ENCODE assay signal across 8 mouse cellular contexts in the genomic region with DNA sequence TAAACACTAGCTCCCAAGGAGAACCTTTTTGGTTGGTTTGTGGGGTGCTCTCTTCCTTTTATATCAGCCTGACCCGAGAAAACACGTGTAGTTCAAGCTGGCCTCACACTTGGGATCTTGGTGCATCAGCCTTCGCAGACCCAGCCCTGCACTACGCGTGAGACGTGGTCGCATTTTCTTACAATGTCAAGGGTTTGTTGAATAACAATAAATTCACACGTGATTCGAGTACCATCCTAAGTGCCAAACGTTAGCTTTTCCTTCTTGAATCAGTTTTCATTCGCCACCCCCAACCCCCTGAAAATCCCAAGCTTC. TPM values are rescaled to one million over a fixed set of nuclear protein-coding genes. Genes with fewer than 3 reads are reported as not detected.
DNase-seq lines count a peak whose midpoint lies in the region; ATAC-seq and TF ChIP-seq lines count a peak whose summit lies in the region.

No protein-coding gene starts in this region.

- H3K27ac ChIP-seq in heart, embryonic 12.5 days (ENCODE audit: poor library complexity, severe bottlenecking): peak overlapping the region; percentile 88
- peak overlapping the region; percentile 59; the same call in 1 of the 2 replicates for H3K27ac ChIP-seq in ES-E14 (ENCODE audit: insufficient read depth, low read depth, low read length, poor library complexity, severe bottlenecking)
- peak overlapping the region; percentile 94 for H3K27ac ChIP-seq in forebrain, embryonic 15.5 days (replicated peaks)

- DNase-seq in heart, postnatal 14 days: no peak
- no peak for DNase-seq in ES-E14 (ENCODE audit: low read depth, low spot score)
- peak; percentile 22 for DNase-seq in lung, postnatal 36 days
- no peak for DNase-seq in right cerebral cortex, postnatal 10 days (ENCODE audit: low spot score in 2 of 2)
- no peak for DNase-seq in cerebellum, postnatal 36 days
- DNase-seq in spleen, postnatal 14 days (ENCODE audit: low spot score in 2 of 2): no peak

- H3K4me1 ChIP-seq in heart, embryonic 12.5 days (replicated peaks): peaks cover 43% of the 10 kb centered on the region
- H3K4me1 ChIP-seq in ES-E14 (ENCODE audit: control insufficient read depth in 2 of 2, insufficient read depth in 2 of 2, low read length in 2 of 2, poor library complexity in 1 of 2): peaks cover 0 to 11% of the 10 kb centered on the region in 2 experiments; a peak in 2 of 4 replicates
- peaks cover 45% of the 10 kb centered on the region for H3K4me1 ChIP-seq in forebrain, embryonic 15.5 days

- H3K4me2 ChIP-seq in heart, embryonic 12.5 days: peak overlapping the region; percentile 89
- H3K4me2 ChIP-seq in forebrain, embryonic 15.5 days (replicated peaks): peak overlapping the region; percentile 89

- intact Hi-C loops in heart, postnatal 14 days (cut with DNase I): loop anchor here (5.0 kb wide), 1 partner anchor 67 kb away; no protein-coding TSS in a partner anchor

- peaks cover 31% of the 10 kb centered on the region for H3K36me3 ChIP-seq in heart, embryonic 12.5 days
- H3K36me3 ChIP-seq in ES-E14 (ENCODE audit: control insufficient read depth, insufficient read depth, low read length, poor library complexity, severe bottlenecking): peaks cover 26% of the 10 kb centered on the region
- peaks cover 21% of the 10 kb centered on the region for H3K36me3 ChIP-seq in forebrain, embryonic 15.5 days

- in situ Hi-C loops in ES-E14 (cut with MboI; ENCODE audit: low sequenced_read_pairs in 2 of 2, unreplicated experiment in 2 of 2): no loop called here

- no peaks in the 10 kb centered on the region for H3K9me3 ChIP-seq in heart, embryonic 12.5 days (replicated peaks)
- no peaks in the 10 kb centered on the region for H3K9me3 ChIP-seq in ES-E14 (ENCODE audit: control insufficient read depth, insufficient read depth, low read depth, low read length)
- H3K9me3 ChIP-seq in forebrain, embryonic 15.5 days: no peaks in the 10 kb centered on the region

- H3K4me3 ChIP-seq in heart, embryonic 12.5 days: peak overlapping the region; percentile 88
- peak overlapping the region; percentile 78 to 92 for H3K4me3 ChIP-seq in ES-E14 (ENCODE audit: insufficient read depth in 1 of 2, low read depth in 1 of 2, low read length in 2 of 2, poor library complexity in 1 of 2, severe bottlenecking in 1 of 2)
- H3K4me3 ChIP-seq in forebrain, embryonic 15.5 days: peak overlapping the region; percentile 98

- peak overlapping the region; percentile 89 for H3K9ac ChIP-seq in heart, embryonic 12.5 days
- H3K9ac ChIP-seq in ES-E14 (ENCODE audit: insufficient read depth, low read depth, low read length, poor library complexity, severe bottlenecking): peak overlapping the region; percentile 94
- peak overlapping the region; percentile 93 for H3K9ac ChIP-seq in forebrain, embryonic 15.5 days (replicated peaks)

- no peaks in the 10 kb centered on the region for H3K27me3 ChIP-seq in heart, embryonic 12.5 days (replicated peaks)
- no peaks in the 10 kb centered on the region for H3K27me3 ChIP-seq in forebrain, embryonic 15.5 days

- WGBS in heart, embryonic 12.5 days: 5% methylated on average over 11 of the region's 11 CpGs
- 3% methylated on average over 11 of the region's 11 CpGs for WGBS in forebrain, embryonic 15.5 days

- ATAC-seq in heart, embryonic 12.5 days (ENCODE audit: insufficient number of reproducible peaks, low FRiP score): no peak
- ATAC-seq in forebrain, embryonic 15.5 days (replicated peaks): peak; percentile 5; the same call in 1 of the 2 replicates

TF ChIP-seq in ES-E14, 5 proteins besides CTCF, POLR2A, EP300 and RAD21:
- TF ChIP-seq CHD2 (IDR thresholded peaks at IDR 0.05; ENCODE audit: low read depth, low read length) (no peak), ZC3H11A (IDR thresholded peaks at IDR 0.05; ENCODE audit: borderline replicate concordance, low read depth, low read length) (no peak), HCFC1 (IDR thresholded peaks at IDR 0.05; ENCODE audit: borderline replicate concordance, insufficient read depth, low read length) (no peak), MAFK (IDR thresholded peaks at IDR 0.05; ENCODE audit: insufficient read depth, low read depth, low read length) (no peak), ZNF384 (IDR thresholded peaks at IDR 0.05; ENCODE audit: low read depth, low read length) (no peak)

RNA-seq across cellular contexts. Expression of gene Sec31a, which starts 14.0 kb away (rescaled TPM):
- polyA plus RNA-seq in heart, embryonic 12.5 days (2016; fragmentation: Nextera tagmentation; extraction: Ambion mirVana): 171 and 177 TPM in 2 replicates
- total RNA-seq in heart, postnatal 14 days (2021): 100 to 1,000 TPM; 114 to 118 TPM
- total RNA-seq in ES-E14 (2012; rRNA removed): 72.7 and 94.5 TPM in 2 replicates
- 79.3 and 83.0 TPM in 2 replicates for polyA plus RNA-seq in forebrain, embryonic 15.5 days (2015; fragmentation: Nextera tagmentation; extraction: Ambion mirVana)
